Mouse (Mus musculus) inflammation-experienced regulatory T-cells, adult 16 weeks (primary cell): Measurements from ENCODE around the gene Pln. TPM values are rescaled to one million over a fixed set of nuclear protein-coding genes. Genes with fewer than 3 reads are reported as not detected.

Experiments used
- polyA plus RNA-seq: library from polyadenylated mRNA; unstranded; fragments of 100-300 nt; shearing (Covaris generic); gene quantifications from one replicate; pipeline ENCODE4 v1.2.1, GENCODE M21; 2017

Pln gene
- polyA plus RNA-seq, result 2.0 TPM

GRCm38 (mm10) chr10:53337162-53337923, at the start of gene Pln:
TSS of gene Pln (plus strand) at chr10:53337667.

DNA sequence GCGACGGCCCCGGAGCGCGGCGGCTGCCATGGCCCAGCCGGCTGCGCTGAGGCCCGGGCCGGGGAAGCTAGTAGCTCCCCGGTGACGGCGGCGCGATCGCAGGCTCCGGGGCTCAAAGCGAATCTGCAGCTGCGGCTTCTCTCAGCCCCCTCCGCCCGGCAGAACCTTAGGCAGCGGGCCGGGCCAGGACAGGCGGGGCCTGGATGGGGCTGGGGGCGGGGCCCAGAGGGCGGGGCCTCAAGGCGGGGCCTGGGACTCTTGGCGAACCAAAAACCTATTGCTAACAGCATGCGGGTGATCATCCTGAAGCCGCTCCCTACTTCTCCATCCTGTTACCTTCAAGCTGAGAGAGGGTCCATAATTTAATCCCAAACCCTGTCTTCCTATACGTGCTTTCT, 42.2 kb downstream of the Pln start, which contains the start of gene Cep85l:
TSS of gene Cep85l (minus strand) at position 239 of the 398 bp plus-strand sequence.

Other genes starting within 250 kb of the Pln start
- 3.2 TPM for gene Cep85l, start 42.3 kb downstream of the Pln start, polyA plus RNA-seq